Mouse (Mus musculus) limb, embryonic 14.5 days (tissue): ENCODE results near the gene Etv4. TPM values are rescaled to one million over a fixed set of nuclear protein-coding genes. Genes with fewer than 3 reads are reported as not detected.
A peak's percentile ranks its signal among the peaks of the same experiment; 100 is the strongest.

Source experiments
- ATAC-seq: fragments of 200-750 bp; cut with Nextera tagmentation; 2 replicates; pipeline ENCODE4 v1.8.0; 2017; ENCODE audit warnings: low read depth, moderate number of reproducible peaks, moderate TSS enrichment; ENCODE audit not compliant: low FRiP score
- DNase-seq: peaks from one replicate; pipeline ENCODE4 v3.0.0-alpha.2; 2015; ENCODE audit warnings: low spot score
- H3K27ac ChIP-seq: fragments of 300-500 bp; sonication (generic); replicated peaks from 2 replicates; pipeline ENCODE4 v1.5.1; 2014; ENCODE audit warnings: low read depth, mild to moderate bottlenecking, low read length, moderate library complexity, mixed read lengths
- H3K27me3 ChIP-seq: fragments of 300-500 bp; sonication (generic); 2 replicates; pipeline ENCODE4 v1.6.1; 2014; ENCODE audit warnings: low read length, mixed read lengths; ENCODE audit not compliant: control insufficient read depth, insufficient read depth
- H3K36me3 ChIP-seq: fragments of 300-500 bp; sonication (generic); 2 replicates; pipeline ENCODE4 v1.6.1; 2014; ENCODE audit warnings: mild to moderate bottlenecking, low read length, moderate library complexity, mixed read lengths; ENCODE audit not compliant: control insufficient read depth, insufficient read depth
- H3K4me1 ChIP-seq: fragments of 300-500 bp; sonication (generic); 2 replicates; pipeline ENCODE4 v1.6.1; 2014; ENCODE audit warnings: antibody characterized with exemption, low read length, mixed read lengths; ENCODE audit not compliant: control insufficient read depth, insufficient read depth
- H3K4me2 ChIP-seq: fragments of 300-500 bp; sonication (generic); replicated peaks from 2 replicates; pipeline ENCODE4 v1.6.1; 2014; ENCODE audit warnings: low read depth, mild to moderate bottlenecking, low read length, moderate library complexity; ENCODE audit not compliant: severe bottlenecking
- H3K4me3 ChIP-seq: fragments of 300-500 bp; sonication (generic); replicated peaks from 2 replicates; pipeline ENCODE4 v1.5.1; 2014; ENCODE audit warnings: low read length
- H3K9ac ChIP-seq: fragments of 300-500 bp; sonication (generic); 2 replicates; pipeline ENCODE4 v1.6.1; 2014; ENCODE audit warnings: mild to moderate bottlenecking, low read depth, low read length, moderate library complexity; ENCODE audit not compliant: severe bottlenecking
- H3K9me3 ChIP-seq: fragments of 300-500 bp; sonication (generic); 2 replicates; pipeline ENCODE4 v1.6.1; 2016; ENCODE audit warnings: low read length; ENCODE audit not compliant: control insufficient read depth
- POLR2A ChIP-seq: fragments of 200-500 bp; IDR thresholded peaks from 2 replicates; pipeline ENCODE4 v1.8.0; 2012; ENCODE audit warnings: inconsistent platforms, mild to moderate bottlenecking, moderate library complexity, borderline replicate concordance; ENCODE audit not compliant: insufficient read depth, insufficient read length; ENCODE audit errors: extremely low read depth
- WGBS: fragments of 180-500 bp; shearing (Covaris S2); extraction: QIAGEN DNeasy Blood & Tissue Kit; methylation state at CpG from one replicate; pipeline ENCODE4 v1.1.7; 2014; 5-methylcytosine and 5-hydroxymethylcytosine counted together
- polyA plus RNA-seq, 2 experiments: library from polyadenylated mRNA; depleted of rRNA in 1 of 2; stranded (reverse) in 1 of 2; unstranded in 1 of 2; fragments of >200 nt; fragmentation: Nextera tagmentation in 1 of 2; extraction: Ambion mirVana in 1 of 2; gene quantifications; 2 replicates each; pipeline versions ENCODE4 v1.2.1 to v1.2.3; 2012 to 2014

Etv4 gene
- polyA plus RNA-seq, 2 experiments: 9.4 to 24.2 TPM

DNA sequence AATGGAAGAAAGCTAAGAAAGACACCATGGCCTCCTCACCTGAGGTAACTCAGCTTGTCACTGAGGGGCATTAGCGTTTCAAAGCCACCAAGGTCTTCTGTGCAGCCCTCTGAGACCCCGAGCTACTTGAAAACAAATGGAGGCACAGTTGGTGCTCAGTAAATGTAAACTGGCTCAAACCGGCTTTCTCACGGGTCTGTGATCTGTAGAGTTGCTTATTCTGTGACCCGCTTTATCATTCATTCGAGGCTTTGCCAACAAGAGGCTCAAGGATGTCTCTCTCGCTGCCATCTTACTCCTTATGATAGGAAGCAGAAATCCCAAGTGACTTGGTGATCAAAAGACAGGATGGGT, 658 bp upstream of the Etv4 start:
- WGBS: 11% methylated on average over 7 of the region's 7 CpGs
- peak overlapping the region; percentile 99 for H3K4me2 ChIP-seq
- DNase-seq (no peak), ATAC-seq (no peak)
- no peaks in the 10 kb centered on the region for H3K9me3 ChIP-seq
- H3K4me1 ChIP-seq: peaks cover 15% of the 10 kb centered on the region
- H3K36me3 ChIP-seq: no peaks in the 10 kb centered on the region
- H3K4me3 ChIP-seq: peak overlapping the region; percentile 52
- H3K27ac ChIP-seq: no peak overlapping the region
- no peak overlapping the region for H3K9ac ChIP-seq
- peaks cover 32% of the 10 kb centered on the region for H3K27me3 ChIP-seq
- no peak for TF ChIP-seq POLR2A

GRCm38 (mm10) chr11:101784488-101785142, 556 bp downstream of the Etv4 start:
- WGBS: 2% methylated on average over 37 of the region's 67 CpGs

GRCm38 (mm10) chr11:101784072-101784471, 1.1 kb downstream of the Etv4 start:
- DNase-seq: no peak
- 2% methylated on average over 14 of the region's 19 CpGs for WGBS
- Histone ChIP-seq H3K9me3 (no peaks in the 10 kb centered on the region), H3K27ac (no peak overlapping the region), H3K36me3 (no peaks in the 10 kb centered on the region), H3K4me2 (peak overlapping the region; percentile 99), H3K27me3 (peaks cover 32% of the 10 kb centered on the region), H3K9ac (peak overlapping the region; percentile 59), H3K4me1 (peaks cover 10% of the 10 kb centered on the region; the same call in 1 of the 2 replicates), H3K4me3 (peak overlapping the region; percentile 52)
- no peak for ATAC-seq
- no peak for TF ChIP-seq POLR2A

More at GRCm38 (mm10) chr11:101784488-101785142, 556 bp downstream of the Etv4 start:
- Histone ChIP-seq H3K27me3 (peaks cover 32% of the 10 kb centered on the region), H3K4me2 (peak overlapping the region; percentile 99), H3K36me3 (no peaks in the 10 kb centered on the region), H3K27ac (peak overlapping the region; percentile 65), H3K9me3 (no peaks in the 10 kb centered on the region), H3K9ac (peak overlapping the region; percentile 59), H3K4me1 (peaks cover 10% of the 10 kb centered on the region; the same call in 1 of the 2 replicates), H3K4me3 (peak overlapping the region; percentile 52)
- no peak for TF ChIP-seq POLR2A
- DNase-seq (no peak), ATAC-seq (peak; percentile 60)

- H3K27ac ChIP-seq: no peak overlapping the region
- H3K9ac ChIP-seq: no peak overlapping the region; the same call in 1 of the 2 replicates
- peaks cover 10% of the 10 kb centered on the region; the same call in 1 of the 2 replicates for H3K4me1 ChIP-seq
- H3K4me3 ChIP-seq: peak overlapping the region; percentile 52
- DNase-seq (no peak), ATAC-seq (no peak)
- peak overlapping the region; percentile 99 for H3K4me2 ChIP-seq
- no peaks in the 10 kb centered on the region for H3K9me3 ChIP-seq
- peaks cover 32% of the 10 kb centered on the region for H3K27me3 ChIP-seq
- no peak for TF ChIP-seq POLR2A
- 13% methylated on average over 9 of the region's 9 CpGs for WGBS
- no peaks in the 10 kb centered on the region for H3K36me3 ChIP-seq
These were observed 1.6 kb downstream of the Etv4 start for GRCm38 (mm10) chr11:101783584-101783983.

DNA sequence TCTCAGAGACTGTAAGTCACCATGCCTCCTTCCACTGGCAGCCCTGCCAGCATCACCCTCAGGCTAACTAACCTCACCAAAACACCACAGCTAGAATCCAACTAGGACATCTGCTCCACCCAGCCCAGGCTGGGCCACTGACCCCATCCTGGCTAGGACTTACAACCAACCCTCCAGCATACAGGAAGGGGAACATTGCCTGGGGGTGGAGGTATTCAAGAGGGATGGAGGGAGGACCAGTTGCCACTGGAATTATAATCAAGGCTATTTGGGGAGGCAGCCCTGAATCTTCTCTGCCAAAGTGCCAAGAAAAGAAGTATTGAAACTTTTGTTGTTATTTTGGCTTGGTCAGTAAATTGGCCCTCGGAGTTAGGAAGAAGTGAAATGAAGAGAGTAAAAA, 2.0 kb downstream of the Etv4 start:
- H3K4me1 ChIP-seq: peaks cover 10% of the 10 kb centered on the region; the same call in 1 of the 2 replicates
- no peak for DNase-seq
- no peak overlapping the region for H3K4me2 ChIP-seq
- H3K27ac ChIP-seq: no peak overlapping the region
- no peaks in the 10 kb centered on the region for H3K36me3 ChIP-seq
- WGBS: 45% methylated on average over 1 of the region's 1 CpGs
- no peaks in the 10 kb centered on the region for H3K9me3 ChIP-seq
- ATAC-seq: no peak
- TF ChIP-seq POLR2A: no peak
- no peak overlapping the region for H3K9ac ChIP-seq
- no peak overlapping the region; the same call in 1 of the 2 replicates for H3K4me3 ChIP-seq
- H3K27me3 ChIP-seq: peaks cover 32% of the 10 kb centered on the region
